Mouse (Mus musculus): Measurements from ENCODE around the gene Nes. TPM values are rescaled to one million over a fixed set of nuclear protein-coding genes. Genes with fewer than 3 reads are reported as not detected.

Gene Nes
- polyA plus RNA-seq, 2 experiments from 2014 or later, result not detected

- no peak for ATAC-seq
These were observed 18.9 kb upstream of the Nes start for GRCm38 (mm10) chr3:87951946-87952345.

- ATAC-seq, result no peak
These were observed 18.4 kb upstream of the Nes start for GRCm38 (mm10) chr3:87952440-87952839.

- no peak for ATAC-seq
These were observed 12.8 kb upstream of the Nes start for GRCm38 (mm10) chr3:87958056-87958455.

- no peak for ATAC-seq
These were observed 12.4 kb upstream of the Nes start for GRCm38 (mm10) chr3:87958476-87958875.

GRCm38 (mm10) chr3:87958967-87959366 is 11.9 kb upstream of the Nes start:
- ATAC-seq, result no peak

- no peak for ATAC-seq
These were observed 11.5 kb upstream of the Nes start for GRCm38 (mm10) chr3:87959371-87959770.

GRCm38 (mm10) chr3:87960191-87960585 is 10.7 kb upstream of the Nes start:
- no peak for ATAC-seq

- ATAC-seq, result peak; percentile 97
These were observed 10.2 kb upstream of the Nes start for GRCm38 (mm10) chr3:87960586-87961191.

- peak; percentile 57 for ATAC-seq
These were observed 517 bp upstream of the Nes start for GRCm38 (mm10) chr3:87970184-87970938.

- ATAC-seq, result no peak
These were observed 768 bp downstream of the Nes start for GRCm38 (mm10) chr3:87971489-87972202.

- no peak for ATAC-seq
These were observed 1.4 kb downstream of the Nes start for GRCm38 (mm10) chr3:87972203-87972664.

GRCm38 (mm10) chr3:87972776-87973175 is 1.9 kb downstream of the Nes start:
- ATAC-seq, result no peak

GRCm38 (mm10) chr3:87973593-87974380 is 2.9 kb downstream of the Nes start:
- no peak for ATAC-seq

GRCm38 (mm10) chr3:87974381-87974987 is 3.6 kb downstream of the Nes start:
- ATAC-seq, result no peak

- ATAC-seq, result no peak
These were observed 8.6 kb downstream of the Nes start for GRCm38 (mm10) chr3:87979493-87979892.

GRCm38 (mm10) chr3:87980085-87980484 is 9.2 kb downstream of the Nes start:
- ATAC-seq, result no peak

GRCm38 (mm10) chr3:87980728-87981127 is 9.8 kb downstream of the Nes start:
- no peak for ATAC-seq

GRCm38 (mm10) chr3:87981214-87981760 is 10.4 kb downstream of the Nes start:
- no peak for ATAC-seq

- no peak for ATAC-seq
These were observed 11.3 kb downstream of the Nes start for GRCm38 (mm10) chr3:87981894-87982835.

GRCm38 (mm10) chr3:87982836-87983601 is 12.1 kb downstream of the Nes start:
- ATAC-seq, result no peak
